Mouse (Mus musculus) intestine, embryonic 14.5 days (tissue): ENCODE measurements around the gene Fbxl20. TPM values are rescaled to one million over a fixed set of nuclear protein-coding genes. Genes with fewer than 3 reads are reported as not detected.

Experiments used
- ATAC-seq: fragments of 200-750 bp; cut with Nextera tagmentation; replicated peaks from 2 replicates; pipeline ENCODE4 v1.8.0; 2017; ENCODE audit warnings: low read depth, moderate number of reproducible peaks, moderate TSS enrichment, moderate library complexity; ENCODE audit not compliant: low FRiP score, low TSS enrichment
- DNase-seq: peaks from one replicate; pipeline ENCODE4 v3.0.0-alpha.2; 2018; ENCODE audit warnings: low spot score
- H3K27ac ChIP-seq: fragments of 300-500 bp; sonication (generic); 2 replicates; pipeline ENCODE4 v1.5.1; 2014; ENCODE audit warnings: low read depth, mild to moderate bottlenecking, control low read depth
- H3K27me3 ChIP-seq: fragments of 300-500 bp; sonication (generic); replicated peaks from 2 replicates; pipeline ENCODE4 v1.6.1; 2014; ENCODE audit warnings: low read length, control low read depth; ENCODE audit not compliant: control insufficient read depth, insufficient read depth
- H3K36me3 ChIP-seq: fragments of 300-500 bp; sonication (generic); 2 replicates; pipeline ENCODE4 v1.6.1; 2014; ENCODE audit warnings: low read length, control low read depth; ENCODE audit not compliant: control insufficient read depth, insufficient read depth
- H3K4me1 ChIP-seq: fragments of 300-500 bp; sonication (generic); replicated peaks from 2 replicates; pipeline ENCODE4 v1.6.1; 2014; ENCODE audit warnings: low read length, control low read depth, mixed read lengths; ENCODE audit not compliant: control insufficient read depth, insufficient read depth
- H3K4me2 ChIP-seq: fragments of 300-500 bp; sonication (generic); 2 replicates; pipeline ENCODE4 v1.6.1; 2014; ENCODE audit warnings: low read length
- H3K4me3 ChIP-seq: fragments of 300-500 bp; sonication (generic); 2 replicates; pipeline ENCODE4 v1.5.1; 2014; ENCODE audit warnings: low read depth, low read length, control low read depth, mixed read lengths
- H3K9ac ChIP-seq: fragments of 300-500 bp; sonication (generic); 2 replicates; pipeline ENCODE4 v1.6.1; 2014; ENCODE audit warnings: mild to moderate bottlenecking, low read length
- H3K9me3 ChIP-seq: fragments of 300-500 bp; sonication (generic); 2 replicates; pipeline ENCODE4 v1.6.1; 2016; ENCODE audit warnings: low read length, control low read depth; ENCODE audit not compliant: control insufficient read depth
- WGBS: fragments of 180-500 bp; shearing (Covaris S2); extraction: QIAGEN DNeasy Blood & Tissue Kit; methylation state at CpG from one replicate; pipeline ENCODE4 v1.1.7; 2014; 5-methylcytosine and 5-hydroxymethylcytosine counted together
- polyA plus RNA-seq: library from polyadenylated mRNA; unstranded; fragments of >200 nt; fragmentation: Nextera tagmentation; extraction: Ambion mirVana; gene quantifications from 2 replicates; pipeline ENCODE4 v1.2.1, GENCODE M21; 2014

Gene Fbxl20
- polyA plus RNA-seq, 1 experiment from 2014 or later = 15.5 TPM

DNA sequence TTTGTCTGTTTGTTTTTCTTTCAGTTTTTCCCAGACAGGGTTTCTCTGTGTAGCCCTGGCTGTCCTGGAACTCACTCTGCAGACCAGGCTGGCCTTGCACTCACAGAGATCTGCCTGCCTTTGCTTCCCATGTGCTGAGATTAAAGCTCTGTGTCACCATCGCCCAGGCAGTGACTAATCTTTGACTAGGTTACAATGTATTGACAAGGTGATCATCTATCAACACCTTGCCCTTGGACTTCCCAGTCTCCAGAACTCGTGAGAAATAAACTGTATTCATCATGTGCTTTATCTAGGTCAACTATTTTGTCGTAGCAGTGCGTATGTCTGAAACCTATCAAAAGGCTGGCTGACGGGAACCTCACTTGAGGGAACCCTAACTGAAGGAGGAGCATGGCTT lies 26.8 kb downstream of the Fbxl20 start:
- no peak for ATAC-seq
- no peaks in the 10 kb centered on the region for H3K9me3 ChIP-seq
- no peak overlapping the region for H3K4me3 ChIP-seq
- no peaks in the 10 kb centered on the region for H3K4me1 ChIP-seq
- no peaks in the 10 kb centered on the region for H3K27me3 ChIP-seq
- H3K36me3 ChIP-seq = peaks cover 19% of the 10 kb centered on the region; the same call in 1 of the 2 replicates
- H3K4me2 ChIP-seq = no peak overlapping the region
- H3K9ac ChIP-seq = no peak overlapping the region
- WGBS = 83% methylated on average over 5 of the region's 5 CpGs
- no peak overlapping the region for H3K27ac ChIP-seq
- no peak for DNase-seq

DNA sequence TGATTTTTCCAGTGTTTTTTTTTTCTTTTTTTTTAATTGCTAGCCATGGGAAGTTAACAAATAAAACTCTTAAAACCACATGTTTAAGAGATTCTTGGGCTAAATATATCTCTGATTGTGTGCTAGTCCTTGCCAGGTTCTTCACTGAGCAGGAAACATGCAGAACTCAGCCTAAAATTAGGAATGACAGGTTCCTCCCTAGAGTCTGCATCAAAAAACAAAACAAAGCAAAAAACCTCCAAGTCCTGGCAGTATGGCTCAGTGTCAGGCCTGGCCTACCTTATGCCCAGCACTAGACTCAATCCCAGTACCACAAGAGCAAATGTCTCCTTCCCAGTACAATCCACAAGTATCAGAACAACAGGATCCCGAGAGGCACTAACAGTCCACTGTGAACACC lies 35.8 kb downstream of the Fbxl20 start:
- no peaks in the 10 kb centered on the region for H3K27me3 ChIP-seq
- ATAC-seq = no peak
- H3K27ac ChIP-seq = no peak overlapping the region
- 86% methylated on average over 1 of the region's 1 CpGs for WGBS
- H3K36me3 ChIP-seq = peaks cover 43% of the 10 kb centered on the region
- H3K4me1 ChIP-seq = no peaks in the 10 kb centered on the region
- H3K4me3 ChIP-seq = no peak overlapping the region
- no peak overlapping the region for H3K9ac ChIP-seq
- no peak overlapping the region for H3K4me2 ChIP-seq
- no peaks in the 10 kb centered on the region for H3K9me3 ChIP-seq
- no peak for DNase-seq

GRCm38 (mm10) chr11:98113504-98113903 lies 36.7 kb downstream of the Fbxl20 start:
- no peak overlapping the region for H3K4me3 ChIP-seq
- no peak overlapping the region for H3K9ac ChIP-seq
- H3K4me2 ChIP-seq = no peak overlapping the region
- H3K36me3 ChIP-seq = peaks cover 50% of the 10 kb centered on the region
- DNase-seq (no peak), ATAC-seq (no peak)
- no peaks in the 10 kb centered on the region for H3K4me1 ChIP-seq
- no peak overlapping the region for H3K27ac ChIP-seq
- no peaks in the 10 kb centered on the region for H3K27me3 ChIP-seq
- no peaks in the 10 kb centered on the region for H3K9me3 ChIP-seq
- WGBS = 60% methylated on average over 4 of the region's 4 CpGs

- no peaks in the 10 kb centered on the region for H3K4me1 ChIP-seq
- H3K4me2 ChIP-seq = no peak overlapping the region
- H3K27ac ChIP-seq = no peak overlapping the region
- no peak overlapping the region for H3K9ac ChIP-seq
- H3K36me3 ChIP-seq = peaks cover 75% of the 10 kb centered on the region
- no peaks in the 10 kb centered on the region for H3K27me3 ChIP-seq
- no peaks in the 10 kb centered on the region for H3K9me3 ChIP-seq
- WGBS = 77% methylated on average over 5 of the region's 5 CpGs
- DNase-seq (peak; percentile 50), ATAC-seq (no peak)
- no peak overlapping the region for H3K4me3 ChIP-seq
Observed at GRCm38 (mm10) chr11:98109706-98110105, 40.5 kb downstream of the Fbxl20 start.

DNA sequence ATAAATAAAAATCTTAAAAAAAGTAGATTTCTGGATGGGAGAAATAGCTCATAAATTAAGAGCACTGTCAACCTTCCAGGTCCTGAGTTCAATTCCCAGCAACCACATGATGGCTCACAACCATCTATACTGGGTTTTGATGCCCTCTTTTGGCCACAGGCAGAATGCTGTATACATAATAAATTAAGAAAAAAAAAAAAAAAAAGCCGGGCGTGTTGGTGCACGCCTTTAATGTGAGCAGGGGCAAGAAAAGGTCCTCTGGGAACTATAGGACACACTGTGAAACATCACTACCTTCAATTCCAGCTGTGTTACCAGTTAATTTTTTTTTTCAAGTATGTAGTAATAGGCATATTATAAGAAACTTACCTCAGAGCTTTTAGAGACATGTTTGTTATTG lies 48.9 kb downstream of the Fbxl20 start:
- 92% methylated on average over 3 of the region's 3 CpGs for WGBS
- H3K4me1 ChIP-seq = no peaks in the 10 kb centered on the region
- no peak overlapping the region for H3K4me2 ChIP-seq
- H3K4me3 ChIP-seq = no peak overlapping the region
- no peak for DNase-seq
- no peaks in the 10 kb centered on the region for H3K27me3 ChIP-seq
- ATAC-seq = no peak
- no peaks in the 10 kb centered on the region for H3K9me3 ChIP-seq
- H3K36me3 ChIP-seq = peaks cover 68% of the 10 kb centered on the region
- no peak overlapping the region for H3K9ac ChIP-seq
- H3K27ac ChIP-seq = no peak overlapping the region

- WGBS = 95% methylated on average over 9 of the region's 9 CpGs
- H3K36me3 ChIP-seq = peaks cover 60% of the 10 kb centered on the region
- no peak for ATAC-seq
Observed at GRCm38 (mm10) chr11:98090583-98090982, 59.6 kb downstream of the Fbxl20 start.

DNA sequence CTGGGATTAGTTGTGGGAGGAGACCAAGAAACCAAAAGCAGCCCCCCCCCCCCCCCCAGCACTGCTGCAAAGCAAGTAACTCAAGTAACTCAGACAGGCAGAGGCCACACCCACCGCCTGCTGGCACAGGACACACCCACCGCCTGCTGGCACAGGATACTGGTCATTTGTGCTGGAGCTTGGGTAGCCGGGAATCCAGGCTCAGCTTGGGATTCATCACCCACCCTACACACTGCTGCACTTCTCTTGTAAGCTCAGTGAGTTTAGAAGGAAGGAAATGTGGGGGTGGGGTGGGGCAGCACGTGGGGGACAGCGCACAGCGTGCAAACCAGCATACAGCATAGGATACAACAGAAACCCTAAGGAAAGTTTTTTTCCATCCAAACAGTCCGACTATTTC lies 62.0 kb downstream of the Fbxl20 start:
- peaks cover 45% of the 10 kb centered on the region for H3K36me3 ChIP-seq
- H3K4me2 ChIP-seq = no peak overlapping the region
- no peak overlapping the region for H3K4me3 ChIP-seq
- ATAC-seq = 0 out of 2 replicates have a peak, but pooled peaks have one; percentile 43
- DNase-seq = no peak
- no peaks in the 10 kb centered on the region for H3K9me3 ChIP-seq
- no peaks in the 10 kb centered on the region for H3K27me3 ChIP-seq
- H3K27ac ChIP-seq = no peak overlapping the region
- H3K9ac ChIP-seq = no peak overlapping the region
- H3K4me1 ChIP-seq = no peaks in the 10 kb centered on the region
- WGBS = 56% methylated on average over 7 of the region's 7 CpGs

More at GRCm38 (mm10) chr11:98090583-98090982, 59.6 kb downstream of the Fbxl20 start:
- Histone ChIP-seq H3K4me2 (no peak overlapping the region), H3K4me3 (no peak overlapping the region), H3K9me3 (no peaks in the 10 kb centered on the region), H3K27me3 (no peaks in the 10 kb centered on the region), H3K4me1 (no peaks in the 10 kb centered on the region), H3K27ac (no peak overlapping the region), H3K9ac (no peak overlapping the region)
- no peak for DNase-seq

GRCm38 (mm10) chr11:98086574-98086973 lies 63.6 kb downstream of the Fbxl20 start:
- H3K4me1 ChIP-seq = no peaks in the 10 kb centered on the region
- no peak overlapping the region for H3K27ac ChIP-seq
- no peaks in the 10 kb centered on the region for H3K9me3 ChIP-seq
- 82% methylated on average over 7 of the region's 7 CpGs for WGBS
- DNase-seq (no peak), ATAC-seq (no peak)
- no peak overlapping the region for H3K4me3 ChIP-seq
- H3K4me2 ChIP-seq = no peak overlapping the region
- peaks cover 30% of the 10 kb centered on the region for H3K36me3 ChIP-seq
- no peak overlapping the region for H3K9ac ChIP-seq
- H3K27me3 ChIP-seq = no peaks in the 10 kb centered on the region

DNA sequence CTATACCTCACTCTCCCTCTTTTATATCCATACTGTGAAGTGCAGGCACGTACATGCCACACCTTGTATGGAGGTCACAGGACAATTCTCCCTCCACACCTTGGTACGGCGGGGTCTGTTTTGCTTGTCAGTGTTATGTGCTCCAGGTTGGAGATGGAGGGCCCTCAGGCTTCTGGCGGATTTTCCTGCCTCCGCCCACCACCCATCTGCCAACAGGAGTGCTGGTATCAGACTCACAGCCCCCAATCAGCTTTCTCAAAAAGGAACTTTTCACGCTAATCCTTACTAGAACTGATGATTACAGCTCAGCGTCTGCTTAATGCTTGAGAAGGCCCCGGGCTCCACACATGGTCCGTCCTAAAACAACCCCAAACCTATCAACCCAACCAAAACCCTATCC lies 64.1 kb downstream of the Fbxl20 start:
- Histone ChIP-seq H3K4me2 (no peak overlapping the region), H3K4me3 (no peak overlapping the region), H3K9ac (no peak overlapping the region), H3K27me3 (no peaks in the 10 kb centered on the region), H3K36me3 (peaks cover 26% of the 10 kb centered on the region), H3K4me1 (no peaks in the 10 kb centered on the region), H3K27ac (no peak overlapping the region), H3K9me3 (no peaks in the 10 kb centered on the region)
- no peak for DNase-seq
- WGBS = 91% methylated on average over 9 of the region's 9 CpGs
- no peak for ATAC-seq
